ENCODE assay signal across 8 mouse cellular contexts in the genomic region with DNA sequence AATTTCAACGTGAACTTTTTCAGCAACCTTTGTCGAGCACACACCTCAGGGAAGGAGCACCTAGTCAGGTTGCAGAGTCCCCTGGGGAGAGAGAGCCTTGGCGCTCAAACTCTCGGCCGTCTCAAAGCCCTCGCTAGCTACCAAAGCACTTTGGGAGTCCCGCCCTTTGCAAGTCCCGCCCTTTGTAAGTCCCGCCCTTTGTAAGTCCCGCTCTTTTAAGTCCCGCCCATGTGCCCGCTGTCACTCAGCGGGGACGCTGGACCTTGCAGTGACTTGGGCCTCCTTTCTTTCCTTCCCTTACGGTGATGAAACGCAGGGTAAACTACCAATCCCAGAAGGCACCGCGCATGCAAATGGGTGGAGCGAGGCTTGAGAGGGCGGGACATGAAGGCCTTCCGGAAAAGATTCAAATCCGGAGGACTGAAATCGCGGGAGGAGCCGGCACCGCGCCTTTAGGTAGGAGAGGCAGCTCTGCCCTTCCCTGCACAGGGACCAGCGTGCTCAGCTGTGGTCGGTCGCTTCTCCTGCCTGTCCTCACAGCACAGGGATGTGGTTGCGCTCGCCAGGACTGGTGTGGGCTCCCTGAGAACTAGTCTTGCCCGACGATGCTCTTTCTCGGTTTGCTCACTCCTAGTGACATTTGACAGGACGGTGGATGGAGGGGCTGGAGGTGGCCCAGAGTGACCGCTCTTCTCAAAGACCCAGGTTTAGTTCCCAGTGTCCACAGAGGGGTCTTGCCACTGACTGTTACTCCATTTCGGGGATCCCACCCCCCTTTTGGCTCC. TPM values are rescaled to one million over a fixed set of nuclear protein-coding genes. Genes with fewer than 3 reads are reported as not detected.
DNase-seq lines count a peak whose midpoint lies in the region; ATAC-seq and TF ChIP-seq lines count a peak whose summit lies in the region.

TSS of gene Fbxo48 (plus strand) at position 400 of the 785 bp plus-strand sequence.

- peak; percentile 95 for DNase-seq in 3134 (ENCODE audit: extremely low read depth, insufficient read length, low spot score)
- peak; percentile 94 for DNase-seq in adrenal gland, postnatal 36 days
- DNase-seq in heart, adult 18-20 months, result peak; percentile 98 to 99
- DNase-seq in kidney, adult 2 months, result peak; percentile 99
- DNase-seq in spleen, adult 2 months (ENCODE audit: low read depth in 1 of 2, low spot score in 2 of 2), result peak; percentile 95 to 97

- H3K4me1 ChIP-seq in embryonic facial prominence, embryonic 13.5 days, result peaks cover 16% of the 10 kb centered on the region
- H3K4me1 ChIP-seq in kidney, adult 2 months (ENCODE audit: control insufficient read depth, insufficient read depth, low read length), result peaks cover 2% of the 10 kb centered on the region; the same call in 1 of the 2 replicates
- peaks cover 7% of the 10 kb centered on the region for H3K4me1 ChIP-seq in limb, embryonic 12.5 days (replicated peaks)
- peaks cover 12% of the 10 kb centered on the region for H3K4me1 ChIP-seq in midbrain, embryonic 15.5 days
- no peaks in the 10 kb centered on the region; the same call in 1 of the 2 replicates for H3K4me1 ChIP-seq in spleen, adult 2 months (ENCODE audit: control insufficient read depth, insufficient read depth, insufficient read length)

- H3K36me3 ChIP-seq in embryonic facial prominence, embryonic 13.5 days, result 0 out of 2 replicates have a peak, but pooled peaks cover 3% of the 10 kb centered on the region
- H3K36me3 ChIP-seq in kidney, adult 2 months (ENCODE audit: control insufficient read depth, insufficient read depth, low read length), result no peaks in the 10 kb centered on the region
- H3K36me3 ChIP-seq in limb, embryonic 12.5 days, result no peaks in the 10 kb centered on the region; the same call in 1 of the 2 replicates
- H3K36me3 ChIP-seq in midbrain, embryonic 15.5 days (replicated peaks), result no peaks in the 10 kb centered on the region
- H3K36me3 ChIP-seq in spleen, adult 2 months (ENCODE audit: control insufficient read depth, insufficient read depth, low read length), result no peaks in the 10 kb centered on the region

- WGBS in embryonic facial prominence, embryonic 13.5 days, result under 1% methylated on average over 38 of the region's 38 CpGs
- WGBS in kidney, adult 2 months, result under 1% methylated on average over 38 of the region's 38 CpGs
- WGBS in limb, embryonic 12.5 days, result under 1% methylated on average over 37 of the region's 38 CpGs
- WGBS in midbrain, embryonic 15.5 days, result under 1% methylated on average over 38 of the region's 38 CpGs
- WGBS in spleen, adult 2 months, result under 1% methylated on average over 38 of the region's 38 CpGs

- peak within 1 kb of the TSS; percentile 76 for H3K9ac ChIP-seq in embryonic facial prominence, embryonic 13.5 days
- H3K9ac ChIP-seq in limb, embryonic 12.5 days (replicated peaks), result peak within 1 kb of the TSS; percentile 72
- H3K9ac ChIP-seq in midbrain, embryonic 15.5 days, result peak within 1 kb of the TSS; percentile 62

- TF ChIP-seq POLR2A in kidney, adult 2 months (IDR thresholded peaks at IDR 0.05; ENCODE audit: low read depth, low read length), result no peak
- TF ChIP-seq POLR2A in spleen, adult 2 months (IDR thresholded peaks at IDR 0.05; ENCODE audit: low read depth, low read length), result peak; percentile 8; the same call in 1 of the 2 replicates

- H3K9me3 ChIP-seq in embryonic facial prominence, embryonic 13.5 days, result no peaks in the 10 kb centered on the region
- H3K9me3 ChIP-seq in limb, embryonic 12.5 days, result no peaks in the 10 kb centered on the region
- no peaks in the 10 kb centered on the region for H3K9me3 ChIP-seq in midbrain, embryonic 15.5 days

- H3K27ac ChIP-seq in embryonic facial prominence, embryonic 13.5 days, result peak within 1 kb of the TSS; percentile 63
- no peak within 1 kb of the TSS for H3K27ac ChIP-seq in kidney, adult 2 months (ENCODE audit: insufficient read depth, low read depth, low read length)
- peak within 1 kb of the TSS; percentile 57; the same call in 1 of the 2 replicates for H3K27ac ChIP-seq in limb, embryonic 12.5 days
- no peak within 1 kb of the TSS for H3K27ac ChIP-seq in midbrain, embryonic 15.5 days
- H3K27ac ChIP-seq in spleen, adult 2 months (ENCODE audit: insufficient read depth, low read length), result no peak within 1 kb of the TSS; the same call in 1 of the 2 replicates

- TF ChIP-seq CTCF in kidney, adult 2 months (conservative IDR thresholded peaks at IDR 0.05; ENCODE audit: insufficient read depth, insufficient read length, low read depth, low read length), result no peak
- TF ChIP-seq CTCF in spleen, adult 2 months (IDR thresholded peaks at IDR 0.05; ENCODE audit: extremely low read depth, insufficient read depth, insufficient read length, insufficient replicate concordance), result no peak

- ATAC-seq in embryonic facial prominence, embryonic 13.5 days (ENCODE audit: insufficient number of reproducible peaks, insufficient read depth, low FRiP score, low TSS enrichment, low read depth), result peak; percentile 99
- peak; percentile 100 for ATAC-seq in limb, embryonic 12.5 days (ENCODE audit: insufficient number of reproducible peaks, insufficient read depth, low FRiP score, low TSS enrichment, low read depth)
- ATAC-seq in midbrain, embryonic 15.5 days (replicated peaks), result peak; percentile 100

- peak within 1 kb of the TSS; percentile 60 for H3K4me3 ChIP-seq in embryonic facial prominence, embryonic 13.5 days
- peak within 1 kb of the TSS; percentile 85 for H3K4me3 ChIP-seq in kidney, adult 2 months (ENCODE audit: insufficient read depth, low read depth, low read length)
- H3K4me3 ChIP-seq in limb, embryonic 12.5 days (replicated peaks), result peak within 1 kb of the TSS; percentile 65
- peak within 1 kb of the TSS; percentile 69 for H3K4me3 ChIP-seq in midbrain, embryonic 15.5 days
- peak within 1 kb of the TSS; percentile 83 for H3K4me3 ChIP-seq in spleen, adult 2 months (ENCODE audit: extremely low read depth, insufficient read depth, insufficient read length)

- H3K27me3 ChIP-seq in embryonic facial prominence, embryonic 13.5 days, result no peaks in the 10 kb centered on the region
- no peaks in the 10 kb centered on the region for H3K27me3 ChIP-seq in kidney, adult 2 months (replicated peaks; ENCODE audit: control insufficient read depth, insufficient read depth, low read length)
- H3K27me3 ChIP-seq in limb, embryonic 12.5 days, result no peaks in the 10 kb centered on the region
- H3K27me3 ChIP-seq in midbrain, embryonic 15.5 days (replicated peaks), result no peaks in the 10 kb centered on the region
- no peaks in the 10 kb centered on the region for H3K27me3 ChIP-seq in spleen, adult 2 months (ENCODE audit: control insufficient read depth, insufficient read depth, low read length)

- peak within 1 kb of the TSS; percentile 69 for H3K4me2 ChIP-seq in embryonic facial prominence, embryonic 13.5 days
- peak within 1 kb of the TSS; percentile 81 for H3K4me2 ChIP-seq in limb, embryonic 12.5 days
- H3K4me2 ChIP-seq in midbrain, embryonic 15.5 days, result peak within 1 kb of the TSS; percentile 95

RNA-seq across cellular contexts. Expression of gene Fbxo48, which starts in this region (rescaled TPM):
- 1 to 10 TPM in 1 of 2 experiments, under 1 TPM in 1; 0.63 to 1.1 TPM for total RNA-seq in adrenal gland, postnatal 36 days (2021)
- polyA plus RNA-seq in embryonic facial prominence, embryonic 13.5 days (2015; fragmentation: Nextera tagmentation; extraction: Ambion mirVana), result 1.7 and 2.2 TPM in 2 replicates
- total RNA-seq in heart, adult 18-20 months (2021), result under 1 TPM in 1 of 2 experiments, not detected in 1; 0.25 TPM
- 0.08 and 0.11 TPM in 2 replicates for polyA plus RNA-seq in kidney, adult 2 months (2012; rRNA removed)
- 1.4 and 1.9 TPM in 2 replicates for polyA plus RNA-seq in limb, embryonic 12.5 days (2016; fragmentation: Nextera tagmentation; extraction: Ambion mirVana)
- polyA plus RNA-seq in midbrain, embryonic 15.5 days (2015; fragmentation: Nextera tagmentation; extraction: Ambion mirVana), result 0.32 and 0.37 TPM in 2 replicates
- polyA plus RNA-seq in spleen, adult 2 months (2012; rRNA removed), result 0.94 and 1.2 TPM in 2 replicates

Comparison
In these comparisons a context has a peak if more than half of its experiments do, and no peak if none do; other contexts are left out.
1. Peak in DNase-seq in heart, adult 18-20 months; RNA of the gene not detected or under 1 TPM.
2. Peak in DNase-seq and H3K4me3 ChIP-seq in kidney, adult 2 months; RNA of the gene not detected or under 1 TPM.
3. Peak in ATAC-seq, H3K4me3 ChIP-seq, H3K9ac ChIP-seq and H3K4me2 ChIP-seq in midbrain, embryonic 15.5 days; RNA of the gene not detected or under 1 TPM.
4. H3K27ac ChIP-seq: peak in embryonic facial prominence, embryonic 13.5 days (single experiment) and limb, embryonic 12.5 days (single experiment); none in kidney, adult 2 months (single experiment), midbrain, embryonic 15.5 days (single experiment) and spleen, adult 2 months (single experiment).
5. Peak in every context shown above with its lines, with median percentiles within 50 percentile points of each other: DNase-seq, ATAC-seq, H3K4me2 ChIP-seq, H3K4me3 ChIP-seq and H3K9ac ChIP-seq.